Mouse (Mus musculus) lung, postnatal 0 days (tissue): ENCODE measurements around the gene Gng11. TPM values are rescaled to one million over a fixed set of nuclear protein-coding genes. Genes with fewer than 3 reads are reported as not detected.

Source experiments
- ATAC-seq: fragments of 200-750 bp; cut with Nextera tagmentation; 2 replicates; pipeline ENCODE4 v1.8.0; 2017; ENCODE audit warnings: moderate library complexity
- DNase-seq: peaks from one replicate; pipeline ENCODE4 v3.0.0-alpha.2; 2016; ENCODE audit warnings: low spot score
- H3K27ac ChIP-seq: fragments of 300-500 bp; sonication (generic); 2 replicates; pipeline ENCODE4 v1.5.1; 2014; ENCODE audit warnings: antibody characterized with exemption, mild to moderate bottlenecking, low read length, mixed read lengths
- H3K27me3 ChIP-seq: fragments of 300-500 bp; sonication (generic); replicated peaks from 2 replicates; pipeline ENCODE4 v1.6.1; 2014; ENCODE audit warnings: low read length, mixed read lengths; ENCODE audit not compliant: insufficient read depth
- H3K36me3 ChIP-seq: fragments of 300-500 bp; sonication (generic); 2 replicates; pipeline ENCODE4 v1.6.1; 2014; ENCODE audit warnings: low read length, mixed read lengths; ENCODE audit not compliant: insufficient read depth
- H3K4me1 ChIP-seq: fragments of 300-500 bp; sonication (generic); 2 replicates; pipeline ENCODE4 v1.6.1; 2014; ENCODE audit warnings: antibody characterized with exemption, low read depth, low read length, mixed read lengths; ENCODE audit not compliant: insufficient read depth
- H3K4me2 ChIP-seq: fragments of 300-500 bp; sonication (generic); replicated peaks from 2 replicates; pipeline ENCODE4 v1.6.1; 2014; ENCODE audit warnings: low read depth, mild to moderate bottlenecking, low read length, moderate library complexity, mixed read lengths
- H3K4me3 ChIP-seq: fragments of 300-500 bp; sonication (generic); 2 replicates; pipeline ENCODE4 v1.5.1; 2014; ENCODE audit warnings: low read depth, low read length
- H3K9ac ChIP-seq: fragments of 300-500 bp; sonication (generic); replicated peaks from 2 replicates; pipeline ENCODE4 v1.6.1; 2014; ENCODE audit warnings: low read depth, mild to moderate bottlenecking
- H3K9me3 ChIP-seq: fragments of 300-500 bp; sonication (generic); 2 replicates; pipeline ENCODE4 v1.6.1; 2016; ENCODE audit warnings: low read length, mixed read lengths
- CTCF ChIP-seq: IDR thresholded peaks from 2 replicates; pipeline ENCODE4 v1.5.1; 2016; ENCODE audit warnings: antibody characterized with exemption, mild to moderate bottlenecking
- EP300 ChIP-seq: IDR thresholded peaks from 2 replicates; pipeline ENCODE4 v1.6.1; 2016; ENCODE audit warnings: antibody characterized with exemption, mild to moderate bottlenecking, control low read depth
- WGBS: fragments of 180-500 bp; shearing (Covaris S2); extraction: QIAGEN DNeasy Blood & Tissue Kit; methylation state at CpG from one replicate; pipeline ENCODE4 v1.1.7; 2014; 5-methylcytosine and 5-hydroxymethylcytosine counted together
- polyA plus RNA-seq: library from polyadenylated mRNA; unstranded; fragments of >200 nt; fragmentation: Nextera tagmentation; extraction: Ambion mirVana; gene quantifications from 2 replicates; pipeline ENCODE4 v1.2.1, GENCODE M21; 2015

The Gng11 gene
- polyA plus RNA-seq, 1 experiment from 2014 or later, result 224 TPM

- Histone ChIP-seq H3K4me1 (0 out of 2 replicates have a peak, but pooled peaks cover 5% of the 10 kb centered on the region), H3K36me3 (no peaks in the 10 kb centered on the region), H3K27me3 (no peaks in the 10 kb centered on the region), H3K27ac (no peak overlapping the region), H3K9me3 (no peaks in the 10 kb centered on the region), H3K4me2 (no peak overlapping the region), H3K9ac (no peak overlapping the region), H3K4me3 (no peak overlapping the region)
- WGBS, result 22% methylated on average over 2 of the region's 2 CpGs
- no peak for TF ChIP-seq EP300
- no peak for TF ChIP-seq CTCF
- peak; percentile 17 for DNase-seq
- ATAC-seq, result no peak
Observed at GRCm38 (mm10) chr6:4008501-4009040, 4.9 kb downstream of the Gng11 start.

- no peaks in the 10 kb centered on the region for H3K27me3 ChIP-seq
- DNase-seq (peak; percentile 42), ATAC-seq (peak; percentile 37)
- no peak overlapping the region for H3K27ac ChIP-seq
- 0 out of 2 replicates have a peak, but pooled peaks cover 5% of the 10 kb centered on the region for H3K4me1 ChIP-seq
- H3K4me3 ChIP-seq, result no peak overlapping the region
- TF ChIP-seq EP300 (no peak), CTCF (no peak)
- H3K9me3 ChIP-seq, result no peaks in the 10 kb centered on the region
- H3K4me2 ChIP-seq, result no peak overlapping the region
- no peak overlapping the region for H3K9ac ChIP-seq
- H3K36me3 ChIP-seq, result no peaks in the 10 kb centered on the region
Observed at GRCm38 (mm10) chr6:4009548-4009947, 5.8 kb downstream of the Gng11 start.

GRCm38 (mm10) chr6:4022645-4023044 lies 18.9 kb downstream of the Gng11 start:
- TF ChIP-seq CTCF (no peak), EP300 (no peak)
- ATAC-seq, result 0 out of 2 replicates have a peak, but pooled peaks have one; percentile 23

GRCm38 (mm10) chr6:4026367-4026766 lies 22.7 kb downstream of the Gng11 start:
- TF ChIP-seq CTCF, result no peak
- no peak for TF ChIP-seq EP300
- 34% methylated on average over 2 of the region's 2 CpGs for WGBS
- ATAC-seq, result no peak
- H3K9me3 ChIP-seq, result no peaks in the 10 kb centered on the region
- no peak overlapping the region for H3K4me2 ChIP-seq
- no peak overlapping the region for H3K4me3 ChIP-seq
- peak; percentile 11 for DNase-seq
- H3K27me3 ChIP-seq, result no peaks in the 10 kb centered on the region
- no peak overlapping the region for H3K9ac ChIP-seq
- H3K4me1 ChIP-seq, result no peaks in the 10 kb centered on the region
- H3K36me3 ChIP-seq, result no peaks in the 10 kb centered on the region
- no peak overlapping the region for H3K27ac ChIP-seq

More at GRCm38 (mm10) chr6:4022645-4023044, 18.9 kb downstream of the Gng11 start:
- no peaks in the 10 kb centered on the region for H3K9me3 ChIP-seq
- no peak overlapping the region for H3K27ac ChIP-seq
- no peaks in the 10 kb centered on the region for H3K36me3 ChIP-seq
- no peak overlapping the region for H3K4me3 ChIP-seq
- 23% methylated on average over 1 of the region's 1 CpGs for WGBS
- H3K27me3 ChIP-seq, result no peaks in the 10 kb centered on the region
- H3K4me2 ChIP-seq, result no peak overlapping the region
- DNase-seq, result no peak
- no peaks in the 10 kb centered on the region for H3K4me1 ChIP-seq
- no peak overlapping the region for H3K9ac ChIP-seq

GRCm38 (mm10) chr6:4030956-4031355 lies 27.3 kb downstream of the Gng11 start:
- Histone ChIP-seq H3K4me3 (no peak overlapping the region), H3K27ac (no peak overlapping the region), H3K4me1 (no peaks in the 10 kb centered on the region), H3K9ac (no peak overlapping the region), H3K4me2 (no peak overlapping the region), H3K36me3 (no peaks in the 10 kb centered on the region), H3K27me3 (no peaks in the 10 kb centered on the region), H3K9me3 (no peaks in the 10 kb centered on the region)
- TF ChIP-seq EP300 (no peak), CTCF (no peak)
- DNase-seq (no peak), ATAC-seq (no peak)
- 70% methylated on average over 3 of the region's 3 CpGs for WGBS

- no peaks in the 10 kb centered on the region for H3K27me3 ChIP-seq
- TF ChIP-seq CTCF, result no peak
- TF ChIP-seq EP300, result no peak
- ATAC-seq, result no peak
- H3K27ac ChIP-seq, result no peak overlapping the region
- H3K4me1 ChIP-seq, result no peaks in the 10 kb centered on the region
- DNase-seq, result no peak
- H3K4me2 ChIP-seq, result no peak overlapping the region
- no peak overlapping the region for H3K4me3 ChIP-seq
- H3K9me3 ChIP-seq, result no peaks in the 10 kb centered on the region
- 76% methylated on average over 1 of the region's 1 CpGs for WGBS
- H3K36me3 ChIP-seq, result no peaks in the 10 kb centered on the region
- H3K9ac ChIP-seq, result no peak overlapping the region
Observed at GRCm38 (mm10) chr6:4041821-4042220, 38.1 kb downstream of the Gng11 start.

- no peaks in the 10 kb centered on the region for H3K27me3 ChIP-seq
- ATAC-seq (no peak), DNase-seq (no peak)
- H3K4me1 ChIP-seq, result no peaks in the 10 kb centered on the region
- H3K9me3 ChIP-seq, result no peaks in the 10 kb centered on the region
- H3K4me3 ChIP-seq, result no peak overlapping the region
- H3K4me2 ChIP-seq, result no peak overlapping the region
- H3K27ac ChIP-seq, result no peak overlapping the region
- H3K36me3 ChIP-seq, result no peaks in the 10 kb centered on the region
- no peak overlapping the region for H3K9ac ChIP-seq
- 87% methylated on average over 1 of the region's 1 CpGs for WGBS
- TF ChIP-seq EP300, result no peak
Observed at GRCm38 (mm10) chr6:4047200-4047599, 43.5 kb downstream of the Gng11 start.
